Mouse (Mus musculus) hindbrain, embryonic 16.5 days (tissue): ENCODE measurements around the gene Sfxn5. TPM values are rescaled to one million over a fixed set of nuclear protein-coding genes. Genes with fewer than 3 reads are reported as not detected.

Source experiments
- ATAC-seq: fragments of 200-750 bp; cut with Nextera tagmentation; 2 replicates; pipeline ENCODE4 v1.8.0; 2017; ENCODE audit warnings: moderate TSS enrichment, moderate library complexity
- H3K27ac ChIP-seq: fragments of 300-500 bp; sonication (generic); 2 replicates; pipeline ENCODE4 v1.5.1; 2014; ENCODE audit warnings: low read depth, mild to moderate bottlenecking, control low read depth, low read length, moderate library complexity
- H3K27me3 ChIP-seq: fragments of 300-500 bp; sonication (generic); replicated peaks from 2 replicates; pipeline ENCODE4 v1.6.1; 2014; ENCODE audit warnings: low read length; ENCODE audit not compliant: control insufficient read depth, insufficient read depth
- H3K36me3 ChIP-seq: fragments of 300-500 bp; sonication (generic); 2 replicates; pipeline ENCODE4 v1.6.1; 2014; ENCODE audit warnings: mild to moderate bottlenecking, low read length, moderate library complexity, mixed read lengths; ENCODE audit not compliant: control insufficient read depth, insufficient read depth
- H3K4me1 ChIP-seq: fragments of 300-500 bp; sonication (generic); 2 replicates; pipeline ENCODE4 v1.6.1; 2014; ENCODE audit warnings: low read depth, low read length; ENCODE audit not compliant: control insufficient read depth, insufficient read depth
- H3K4me2 ChIP-seq: fragments of 300-500 bp; sonication (generic); 2 replicates; pipeline ENCODE4 v1.6.1; 2014; ENCODE audit warnings: mild to moderate bottlenecking, low read length, control low read depth, moderate library complexity
- H3K4me3 ChIP-seq: fragments of 300-500 bp; sonication (generic); 2 replicates; pipeline ENCODE4 v1.5.1; 2014; ENCODE audit warnings: mild to moderate bottlenecking, low read length, control low read depth, moderate library complexity
- H3K9ac ChIP-seq: fragments of 300-500 bp; sonication (generic); 2 replicates; pipeline ENCODE4 v1.6.1; 2014; ENCODE audit warnings: low read depth, mild to moderate bottlenecking, control low read depth, low read length, moderate library complexity
- H3K9me3 ChIP-seq: fragments of 300-500 bp; sonication (generic); 2 replicates; pipeline ENCODE4 v1.6.1; 2014; ENCODE audit warnings: mild to moderate bottlenecking, low read length, moderate library complexity; ENCODE audit not compliant: control insufficient read depth
- WGBS: fragments of 180-500 bp; shearing (Covaris S2); extraction: QIAGEN DNeasy Blood & Tissue Kit; methylation state at CpG from one replicate; pipeline ENCODE4 v1.1.7; 2014; 5-methylcytosine and 5-hydroxymethylcytosine counted together
- polyA plus RNA-seq: library from polyadenylated mRNA; unstranded; fragments of >200 nt; fragmentation: Nextera tagmentation; extraction: Ambion mirVana; gene quantifications from 2 replicates; pipeline ENCODE4 v1.2.1, GENCODE M21; 2015

Gene Sfxn5
- polyA plus RNA-seq, 1 experiment from 2014 or later = 61.3 TPM

GRCm38 (mm10) chr6:85373951-85374733 lies 40.9 kb upstream of the Sfxn5 start, which contains the start of gene Rab11fip5:
Gene Rab11fip5 (minus strand): TSS chr6:85374634.
- ATAC-seq = peak; percentile 43
- Histone ChIP-seq H3K9me3 (no peaks in the 10 kb centered on the region), H3K4me3 (peak within 1 kb of the TSS; percentile 88), H3K27me3 (no peaks in the 10 kb centered on the region), H3K9ac (peak within 1 kb of the TSS; percentile 93), H3K27ac (peak within 1 kb of the TSS; percentile 87), H3K4me2 (peak within 1 kb of the TSS; percentile 71), H3K36me3 (no peaks in the 10 kb centered on the region), H3K4me1 (peaks cover 24% of the 10 kb centered on the region)
- WGBS = under 1% methylated on average over 66 of the region's 80 CpGs

DNA sequence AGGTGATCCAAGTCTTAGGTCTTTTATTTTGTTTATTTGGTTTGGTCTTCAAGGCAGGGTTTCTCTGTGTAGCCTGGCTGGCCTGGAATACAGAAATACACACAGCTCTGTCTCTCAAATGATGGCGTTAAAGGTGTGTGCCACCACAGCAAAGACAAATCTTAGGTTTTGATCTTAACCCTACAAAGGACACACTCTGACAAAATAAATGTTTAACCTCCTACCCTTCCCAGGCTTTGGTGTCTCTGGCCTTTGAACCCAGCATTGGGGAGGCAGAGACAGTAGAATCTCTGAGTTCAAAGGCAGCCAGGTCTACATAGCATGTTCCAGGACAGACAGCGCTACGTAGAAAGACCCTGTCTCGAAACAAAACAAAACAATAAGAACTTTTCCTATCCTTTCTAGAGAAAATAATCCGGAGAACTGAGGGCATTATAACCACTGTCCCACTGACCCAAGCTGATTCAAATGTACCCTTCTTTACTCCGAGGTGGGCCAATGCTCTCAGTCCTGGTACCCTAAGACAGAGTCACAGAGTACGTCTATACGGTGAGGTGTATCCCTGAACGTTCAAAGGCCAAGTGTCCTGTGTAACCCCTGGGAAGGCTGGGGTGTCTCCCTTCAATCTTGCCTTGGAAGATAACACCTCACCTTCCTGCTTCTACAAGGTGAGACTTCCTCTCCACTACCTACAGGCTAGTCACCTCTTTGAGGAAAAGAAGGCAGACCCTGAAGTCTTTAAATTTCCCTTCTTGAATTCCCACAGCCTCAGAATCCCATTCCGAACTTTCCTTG lies 40.0 kb upstream of the Sfxn5 start:
- no peak for ATAC-seq
- Histone ChIP-seq H3K27ac (no peak overlapping the region), H3K27me3 (no peaks in the 10 kb centered on the region), H3K9ac (peak overlapping the region; percentile 93), H3K4me1 (peaks cover 30% of the 10 kb centered on the region), H3K9me3 (no peaks in the 10 kb centered on the region), H3K4me2 (peak overlapping the region; percentile 71), H3K4me3 (peak overlapping the region; percentile 88), H3K36me3 (no peaks in the 10 kb centered on the region)
- WGBS = 88% methylated on average over 10 of the region's 10 CpGs

- no peaks in the 10 kb centered on the region for H3K36me3 ChIP-seq
- no peaks in the 10 kb centered on the region for H3K9me3 ChIP-seq
- H3K27ac ChIP-seq = no peak overlapping the region
- peaks cover 30% of the 10 kb centered on the region for H3K4me1 ChIP-seq
- H3K4me3 ChIP-seq = peak overlapping the region; percentile 88; the same call in 1 of the 2 replicates
- no peak for ATAC-seq
- H3K9ac ChIP-seq = no peak overlapping the region
- H3K27me3 ChIP-seq = no peaks in the 10 kb centered on the region
- WGBS = 73% methylated on average over 2 of the region's 2 CpGs
- H3K4me2 ChIP-seq = peak overlapping the region; percentile 71
These were observed 39.3 kb upstream of the Sfxn5 start for GRCm38 (mm10) chr6:85372496-85372895.

GRCm38 (mm10) chr6:85371859-85372405 lies 38.7 kb upstream of the Sfxn5 start:
- H3K27me3 ChIP-seq = no peaks in the 10 kb centered on the region
- WGBS = 78% methylated on average over 6 of the region's 6 CpGs
- H3K9ac ChIP-seq = no peak overlapping the region
- H3K4me1 ChIP-seq = peaks cover 30% of the 10 kb centered on the region
- peak overlapping the region; percentile 71 for H3K4me2 ChIP-seq
- no peak for ATAC-seq
- no peak overlapping the region for H3K27ac ChIP-seq
- no peaks in the 10 kb centered on the region for H3K36me3 ChIP-seq
- no peaks in the 10 kb centered on the region for H3K9me3 ChIP-seq
- no peak overlapping the region for H3K4me3 ChIP-seq

DNA sequence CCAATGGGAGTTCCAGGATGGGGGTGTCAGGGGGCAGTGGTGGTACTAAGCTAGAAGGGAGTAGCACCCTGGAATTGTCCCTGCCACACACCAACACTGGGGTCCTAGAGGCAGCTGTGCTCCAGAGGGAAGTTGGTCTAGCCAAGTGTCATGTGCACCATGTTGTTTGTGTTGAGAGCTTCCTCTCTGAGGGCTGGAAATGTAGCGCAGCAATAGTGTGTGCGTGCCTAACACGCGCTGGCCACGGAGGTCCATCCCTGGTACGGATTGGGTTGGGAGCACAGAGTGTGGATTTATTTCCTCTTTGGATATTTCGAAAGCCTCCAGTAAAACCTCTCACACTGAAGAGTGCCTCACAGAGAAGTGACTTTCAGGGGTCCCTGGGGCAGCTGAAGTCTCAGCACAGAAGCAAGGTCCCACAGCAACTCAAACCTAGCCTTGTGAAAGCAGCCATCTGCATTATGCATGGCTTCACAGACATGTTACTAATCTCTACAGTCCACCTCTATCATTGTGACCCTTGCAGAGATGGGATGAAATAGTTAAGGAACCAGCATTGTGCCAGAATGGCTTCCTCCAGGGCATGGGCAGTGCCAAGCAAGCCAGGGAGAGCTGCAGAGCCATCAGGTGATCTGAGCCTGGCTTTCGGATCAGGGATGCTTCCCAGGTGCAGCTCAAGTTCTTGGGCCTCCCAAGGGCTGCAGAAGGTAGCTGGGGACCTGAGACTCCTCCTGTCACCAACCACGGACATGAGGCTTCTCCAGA lies 37.6 kb upstream of the Sfxn5 start:
- ATAC-seq = no peak
- Histone ChIP-seq H3K4me2 (no peak overlapping the region), H3K4me3 (no peak overlapping the region), H3K4me1 (peaks cover 33% of the 10 kb centered on the region), H3K27ac (no peak overlapping the region), H3K9ac (no peak overlapping the region), H3K9me3 (no peaks in the 10 kb centered on the region), H3K36me3 (no peaks in the 10 kb centered on the region), H3K27me3 (no peaks in the 10 kb centered on the region)
- WGBS = 91% methylated on average over 9 of the region's 9 CpGs

DNA sequence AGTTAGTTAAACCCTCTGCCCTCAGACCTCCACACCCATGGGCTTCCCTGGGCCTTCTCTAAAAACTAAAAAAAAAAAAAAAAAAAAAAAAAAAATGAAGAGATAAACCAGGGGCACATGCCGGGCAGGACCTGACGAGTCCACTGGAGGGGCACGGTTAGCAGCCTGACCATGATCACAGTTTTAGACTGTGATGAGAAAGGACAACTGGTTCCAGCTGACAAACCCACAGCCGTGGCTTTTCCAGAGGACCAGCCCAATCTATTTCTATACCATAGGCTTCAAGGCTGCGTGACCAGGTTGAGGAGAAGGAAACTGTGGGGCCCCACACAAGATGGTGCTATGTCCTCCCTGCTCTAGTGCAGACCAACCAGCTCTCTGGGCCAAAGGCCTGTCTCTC lies 36.8 kb upstream of the Sfxn5 start:
- H3K9me3 ChIP-seq = no peaks in the 10 kb centered on the region
- H3K27me3 ChIP-seq = no peaks in the 10 kb centered on the region
- ATAC-seq = no peak
- H3K4me2 ChIP-seq = no peak overlapping the region
- no peaks in the 10 kb centered on the region for H3K36me3 ChIP-seq
- H3K4me1 ChIP-seq = peaks cover 33% of the 10 kb centered on the region
- WGBS = 91% methylated on average over 5 of the region's 5 CpGs
- no peak overlapping the region for H3K4me3 ChIP-seq
- H3K27ac ChIP-seq = no peak overlapping the region
- no peak overlapping the region for H3K9ac ChIP-seq

DNA sequence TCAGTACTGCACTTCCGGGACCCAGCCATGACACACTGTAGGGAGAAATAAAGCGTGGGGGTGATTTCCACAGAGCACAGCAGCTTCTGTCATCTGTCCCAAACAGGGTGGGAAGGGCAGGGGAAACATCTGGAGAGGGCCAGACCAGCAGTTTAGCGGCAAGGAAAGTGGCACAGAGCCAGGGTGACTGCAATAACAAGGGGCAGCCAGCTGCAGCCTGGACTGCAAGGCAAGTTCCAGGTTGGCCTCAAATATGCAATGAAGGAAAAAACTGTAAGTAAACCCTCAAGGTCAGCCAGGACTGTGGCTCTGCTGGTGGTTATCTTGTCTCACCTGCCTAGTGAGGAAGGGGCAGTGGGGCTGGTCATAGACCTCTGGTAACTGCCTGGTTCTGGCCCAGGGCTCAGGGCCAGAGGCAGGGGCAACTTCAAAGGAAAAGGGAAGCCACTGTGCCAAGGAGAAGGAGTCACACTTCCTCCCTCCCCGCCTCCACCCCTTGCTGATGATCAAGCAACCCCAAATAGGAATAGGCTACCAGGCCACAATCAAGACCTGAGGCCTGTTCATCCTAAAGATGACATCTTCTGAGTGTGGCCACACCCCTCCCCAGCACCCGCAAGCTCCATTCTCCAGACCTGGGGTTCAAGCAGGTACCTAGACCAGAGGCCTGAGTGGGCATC lies 36.1 kb upstream of the Sfxn5 start:
- Histone ChIP-seq H3K27me3 (no peaks in the 10 kb centered on the region), H3K4me3 (no peak overlapping the region), H3K4me2 (no peak overlapping the region), H3K9ac (no peak overlapping the region), H3K27ac (no peak overlapping the region), H3K4me1 (peaks cover 33% of the 10 kb centered on the region), H3K9me3 (no peaks in the 10 kb centered on the region), H3K36me3 (no peaks in the 10 kb centered on the region)
- ATAC-seq = no peak
- WGBS = 71% methylated on average over 5 of the region's 5 CpGs

GRCm38 (mm10) chr6:85368722-85369121 lies 35.5 kb upstream of the Sfxn5 start:
- H3K4me3 ChIP-seq = no peak overlapping the region
- H3K9me3 ChIP-seq = no peaks in the 10 kb centered on the region
- no peak overlapping the region for H3K9ac ChIP-seq
- no peak overlapping the region for H3K4me2 ChIP-seq
- WGBS = 64% methylated on average over 5 of the region's 5 CpGs
- H3K4me1 ChIP-seq = peaks cover 33% of the 10 kb centered on the region
- no peak overlapping the region for H3K27ac ChIP-seq
- ATAC-seq = no peak
- no peaks in the 10 kb centered on the region for H3K27me3 ChIP-seq
- no peaks in the 10 kb centered on the region for H3K36me3 ChIP-seq
